Mouse (Mus musculus) erythroid progenitor cell, adult 5-6 weeks (primary cell): Measurements from ENCODE around the gene Slitrk3. TPM values are rescaled to one million over a fixed set of nuclear protein-coding genes. Genes with fewer than 3 reads are reported as not detected.
"Not testable (repeated sequence)": the region's sequence is repeated elsewhere in the genome, so short reads cannot be mapped to it uniquely, and the experiment has no call there.

Experiments
- ATAC-seq: replicated peaks from 2 replicates; pipeline ENCODE4 v1.8.0; 2016; ENCODE audit warnings: moderate number of reproducible peaks, mild to moderate bottlenecking, moderate TSS enrichment, inconsistent platforms; ENCODE audit not compliant: poor library complexity, low FRiP score, severe bottlenecking
- total RNA-seq, 2 experiments: library from RNA; stranded (forward) in 1 of 2; stranded (reverse) in 1 of 2; fragments of 150-400 nt in 1 of 2; fragments of 186-747, 209-891 nt in 1 of 2; gene quantifications; 2 replicates each; pipeline versions ENCODE4 v1.2.3 to v1.2.4; 2015 to 2017; ENCODE audit warnings: low replicate concordance in 2 of 2

Gene Slitrk3
- total RNA-seq (2015; ENCODE audit: low replicate concordance): not detected in 2 replicates
- not detected in 2 replicates for total RNA-seq (2017; ENCODE audit: low replicate concordance)

- ATAC-seq: no peak
These were observed at the start of gene Slitrk3 for GRCm38 (mm10) chr3:73057197-73057811. Gene Slitrk3, minus strand, starts transcription at chr3:73057803.

- not testable (repeated sequence) for ATAC-seq
These were observed 36.8 kb upstream of the Slitrk3 start for GRCm38 (mm10) chr3:73094445-73094844.

GRCm38 (mm10) chr3:73084620-73085019 is 27.0 kb upstream of the Slitrk3 start:
- ATAC-seq: no peak

DNA sequence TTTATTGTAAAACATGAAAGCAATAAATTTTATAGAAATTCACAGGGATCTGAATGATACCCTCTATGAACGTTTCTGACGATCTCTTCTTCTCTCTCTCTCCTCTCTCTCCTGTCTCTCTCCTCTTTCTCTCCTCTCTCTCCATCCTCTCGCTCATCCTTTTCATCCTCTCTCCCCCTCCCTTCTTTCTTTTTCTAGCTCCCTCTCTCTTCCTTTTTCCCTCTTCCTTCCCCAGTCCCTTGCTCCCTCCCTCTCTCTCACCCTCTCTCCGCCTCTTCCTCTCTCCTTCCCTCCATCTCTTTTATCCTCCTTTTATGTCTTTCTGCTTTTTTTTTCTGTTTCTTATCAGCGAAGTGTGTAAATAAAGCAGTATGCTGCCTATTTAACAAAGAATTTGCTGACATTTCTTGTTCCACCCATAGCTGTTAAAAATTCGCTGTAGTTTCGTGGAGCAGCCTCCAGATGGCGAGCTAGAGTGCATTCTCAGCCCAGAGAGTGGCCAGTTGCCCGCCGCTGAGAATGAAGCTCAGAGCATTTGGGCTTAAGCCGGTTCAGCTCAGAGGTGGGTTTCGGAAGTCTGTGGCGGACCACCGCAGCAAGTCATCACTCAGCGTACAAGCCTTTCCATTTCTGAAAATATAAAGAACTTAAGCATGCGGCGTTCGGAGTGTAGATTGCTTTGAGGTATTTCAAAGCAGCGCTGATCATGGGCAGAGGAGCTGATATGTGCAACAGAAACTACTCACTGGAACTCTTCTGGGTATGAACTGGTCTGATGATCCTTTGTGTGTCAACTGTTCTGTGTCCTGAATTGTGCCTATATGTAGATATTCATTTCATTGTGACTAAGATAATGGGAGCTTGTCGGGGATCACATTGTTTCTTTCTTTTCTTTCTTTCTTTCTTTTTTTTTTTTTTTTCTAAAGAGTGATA is 8.5 kb upstream of the Slitrk3 start:
- ATAC-seq: no peak

DNA sequence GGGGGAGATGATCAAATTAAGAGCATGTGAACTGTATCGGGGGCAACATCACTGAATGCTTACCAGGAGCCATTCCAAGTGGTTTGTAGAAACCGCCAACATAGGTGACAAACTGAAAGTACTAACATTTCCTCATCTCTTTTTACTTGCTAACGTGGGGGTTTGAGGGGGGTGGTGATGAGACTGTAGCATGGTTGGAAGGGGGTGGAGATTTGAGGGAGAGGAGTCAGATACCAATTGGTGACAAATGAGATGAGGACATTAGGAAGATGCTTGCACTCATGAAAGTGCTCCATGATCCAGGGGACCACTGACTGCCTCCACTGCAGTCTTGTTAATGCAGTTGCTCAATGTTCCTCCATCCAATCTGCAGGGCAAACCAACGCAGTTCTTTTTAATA is 587 bp upstream of the Slitrk3 start:
- no peak for ATAC-seq

GRCm38 (mm10) chr3:73056492-73057196 is 959 bp downstream of the Slitrk3 start:
- no peak for ATAC-seq

DNA sequence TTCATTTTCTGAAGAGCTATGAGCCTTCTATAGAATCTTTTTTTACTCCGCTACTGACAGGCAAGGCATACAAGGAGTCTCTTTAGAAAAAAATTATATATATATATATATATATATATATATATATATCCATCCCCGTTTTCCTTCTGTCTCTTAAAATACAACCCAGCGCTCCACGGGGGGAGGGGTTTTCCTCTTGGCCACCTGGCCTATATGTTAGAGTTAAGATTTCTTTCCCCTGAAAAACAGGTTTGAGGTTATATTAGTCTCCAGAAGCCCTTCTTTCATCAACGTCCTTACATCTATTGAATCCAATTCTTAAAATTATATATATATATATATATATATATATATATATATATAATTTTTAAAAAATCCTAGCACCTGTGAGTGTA is 1.6 kb downstream of the Slitrk3 start:
- ATAC-seq: no peak

- no peak for ATAC-seq
These were observed 2.1 kb downstream of the Slitrk3 start for GRCm38 (mm10) chr3:73055399-73056043.

- no peak for ATAC-seq
These were observed 4.1 kb downstream of the Slitrk3 start for GRCm38 (mm10) chr3:73053451-73053931.

DNA sequence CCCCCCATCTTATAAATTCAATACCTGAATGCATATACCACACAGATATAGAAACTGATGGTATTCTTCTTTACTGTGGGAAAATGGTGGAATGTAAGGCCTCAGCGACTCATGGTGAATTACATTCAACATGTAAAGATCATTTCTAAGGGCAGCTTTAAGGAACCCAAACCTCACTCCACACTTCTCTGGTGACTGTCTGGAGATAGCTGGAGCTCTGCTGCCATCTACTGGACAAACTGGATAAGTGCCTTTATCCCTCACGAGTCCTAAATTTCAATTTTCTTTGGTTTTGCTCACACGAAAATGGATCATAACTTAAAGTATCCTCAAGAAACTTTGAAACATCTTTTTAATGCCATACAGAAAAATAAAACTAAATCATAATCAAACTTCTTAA is 11.4 kb downstream of the Slitrk3 start:
- ATAC-seq: no peak

GRCm38 (mm10) chr3:73042256-73042655 is 15.3 kb downstream of the Slitrk3 start:
- no peak for ATAC-seq

DNA sequence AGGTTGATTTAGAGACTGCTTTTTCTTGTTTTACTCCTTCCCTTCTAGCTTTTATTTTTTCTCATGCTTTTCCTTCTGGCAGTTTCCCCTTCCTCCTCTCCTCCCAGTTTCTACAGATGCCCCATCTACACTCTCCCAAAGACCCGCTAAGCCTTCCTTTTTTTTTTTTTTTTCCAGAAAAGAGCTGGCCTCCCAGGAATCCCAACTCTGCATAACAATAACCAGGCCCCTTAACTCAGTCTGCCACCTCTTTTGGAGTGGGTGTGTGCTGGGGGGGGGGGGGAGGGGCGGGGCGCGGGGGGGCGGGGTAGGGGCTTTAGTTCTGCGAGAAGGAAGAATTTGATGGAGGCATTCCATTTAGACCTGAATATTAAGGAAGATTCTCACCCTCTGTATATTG is 51.6 kb downstream of the Slitrk3 start:
- no peak for ATAC-seq

DNA sequence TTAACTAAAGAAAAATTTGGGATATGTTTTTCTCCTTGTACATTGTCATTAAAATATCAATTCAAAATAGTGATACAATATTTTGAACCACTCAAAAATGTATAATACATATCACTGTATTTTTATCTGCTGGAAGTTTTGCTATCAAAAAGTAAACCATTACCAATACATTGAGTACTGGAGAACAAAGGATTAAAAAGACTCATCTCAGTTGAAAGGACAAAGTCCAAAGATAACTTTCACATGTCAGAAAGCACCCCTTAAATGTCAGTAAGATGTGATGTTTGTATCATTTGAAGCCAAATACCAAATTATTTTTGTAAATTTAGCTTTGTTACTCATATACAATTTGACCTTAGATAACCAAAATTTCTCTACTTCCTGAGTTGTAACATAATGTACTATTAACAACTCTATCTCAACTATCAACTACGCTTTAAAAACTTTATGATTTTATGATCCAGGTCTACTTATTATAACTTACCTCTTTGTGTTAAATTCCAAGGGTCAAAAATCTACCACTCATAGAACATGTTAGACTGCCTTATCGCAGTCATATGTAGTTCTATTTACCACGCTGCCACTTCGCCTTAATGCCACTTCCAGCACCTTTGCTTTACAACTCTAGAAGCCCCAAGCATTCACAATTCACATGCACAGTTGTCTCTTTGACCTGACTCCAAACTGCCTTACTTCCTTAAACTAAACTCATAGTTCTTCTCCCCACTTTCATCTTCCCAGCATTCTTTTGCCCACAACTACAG is 54.5 kb downstream of the Slitrk3 start:
- no peak for ATAC-seq

DNA sequence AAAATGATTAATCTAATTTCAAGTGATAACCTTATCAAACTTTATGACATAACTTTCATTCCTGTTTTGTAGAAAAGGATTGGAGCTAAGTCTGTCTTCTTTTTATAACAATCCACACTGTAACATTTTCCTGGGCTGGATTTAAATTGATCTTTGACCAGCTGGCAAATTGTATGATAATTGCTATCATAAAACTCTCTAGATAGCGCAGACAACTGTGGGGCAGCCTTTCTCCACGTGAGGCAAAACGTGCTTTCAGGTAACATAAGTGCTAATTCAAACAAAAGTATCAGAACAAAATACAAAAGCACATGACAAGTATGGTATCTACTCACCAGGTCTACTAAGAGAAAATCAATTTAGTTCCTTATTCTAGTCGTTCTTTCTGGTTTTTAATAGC is 60.1 kb downstream of the Slitrk3 start:
- no peak for ATAC-seq

Other genes with a start within 250 kb of the Slitrk3 start
- not detected in 2 replicates for gene Sis, start 89.9 kb downstream of the Slitrk3 start, total RNA-seq (2015; ENCODE audit: low replicate concordance)
- not detected in 2 replicates for gene Sis, start 89.9 kb downstream of the Slitrk3 start, total RNA-seq (2017; ENCODE audit: low replicate concordance)